Mouse (Mus musculus) bone marrow, adult 2 months (tissue): ENCODE results near the gene Slc24a3.

Experiments
- CTCF ChIP-seq: fragments of 200-500 bp; IDR thresholded peaks from 2 replicates; pipeline ENCODE4 v1.5.1; 2011; ENCODE audit warnings: low read length, control low read depth; ENCODE audit not compliant: control insufficient read depth, insufficient read depth
- POLR2A ChIP-seq: fragments of 200-500 bp; IDR thresholded peaks from 2 replicates; pipeline ENCODE4 v1.6.1; 2011; ENCODE audit warnings: low read depth, mild to moderate bottlenecking, control low read depth, low read length, borderline replicate concordance; ENCODE audit not compliant: control insufficient read depth

DNA sequence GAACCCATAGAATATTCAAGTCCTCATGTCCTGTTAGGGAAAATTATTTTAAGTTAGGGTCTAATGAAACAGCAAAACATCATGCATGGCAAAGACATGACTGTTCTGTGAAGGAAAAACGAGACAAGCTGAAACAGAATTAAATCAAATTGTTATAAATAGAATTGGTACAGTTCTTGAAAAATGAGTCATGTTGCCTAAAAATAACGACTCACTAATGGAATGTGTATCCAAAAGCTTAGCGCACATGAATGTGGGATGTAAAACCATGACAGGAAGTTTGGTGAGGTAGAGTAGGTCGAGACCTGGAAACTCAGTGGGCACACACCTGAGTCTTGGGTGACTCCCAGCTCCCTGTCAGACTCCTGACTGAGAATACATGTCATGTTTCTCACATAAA lies 502.6 kb downstream of the Slc24a3 start:
- TF ChIP-seq CTCF (no peak), POLR2A (no peak)
